Mouse (Mus musculus) cerebellum, adult 2 months (tissue): ENCODE data around the gene D430041D05Rik. TPM values are rescaled to one million over a fixed set of nuclear protein-coding genes. Genes with fewer than 3 reads are reported as not detected.
"Not testable (repeated sequence)": the region's sequence is repeated elsewhere in the genome, so short reads cannot be mapped to it uniquely, and the experiment has no call there.

Experiments
- DNase-seq, 2 experiments: peaks; one replicate each; pipeline ENCODE4 v3.0.0; 2021
- H3K27ac ChIP-seq: fragments of 200-500 bp; 2 replicates; pipeline ENCODE4 v1.5.1; 2012; ENCODE audit warnings: low read length, control low read depth, inconsistent platforms; ENCODE audit not compliant: insufficient read depth
- H3K27me3 ChIP-seq: fragments of 200-500 bp; 2 replicates; pipeline ENCODE4 v1.6.1; 2012; ENCODE audit warnings: inconsistent platforms, mild to moderate bottlenecking, low read length, moderate library complexity; ENCODE audit not compliant: control insufficient read depth, insufficient read depth
- H3K4me1 ChIP-seq: fragments of 200-500 bp; 2 replicates; pipeline ENCODE4 v1.6.1; 2011; ENCODE audit warnings: low read length; ENCODE audit not compliant: control insufficient read depth, insufficient read depth
- H3K4me3 ChIP-seq: fragments of 200-500 bp; replicated peaks from 2 replicates; pipeline ENCODE3; 2011; ENCODE audit warnings: mild to moderate bottlenecking, low read depth, low read length, control low read depth; ENCODE audit not compliant: insufficient read depth
- CTCF ChIP-seq: fragments of 200-500 bp; IDR thresholded peaks from 2 replicates; pipeline ENCODE4 v1.5.1; 2011; ENCODE audit warnings: low read depth, mild to moderate bottlenecking, control low read depth, low read length, moderate library complexity, borderline replicate concordance; ENCODE audit not compliant: insufficient read depth
- POLR2A ChIP-seq: fragments of 200-500 bp; IDR thresholded peaks from 2 replicates; pipeline ENCODE4 v1.6.1; 2011; ENCODE audit warnings: low read length, control low read depth, borderline replicate concordance; ENCODE audit not compliant: insufficient read depth
- WGBS: fragments of 180-500 bp; shearing (Covaris S2); methylation state at CpG from one replicate; pipeline ENCODE4 v1.1.7; 2018; 5-methylcytosine and 5-hydroxymethylcytosine counted together
- polyA plus RNA-seq: library from polyadenylated mRNA; depleted of rRNA; stranded (reverse); fragments of >200 nt; gene quantifications from 2 replicates; pipeline ENCODE4 v1.2.3, GENCODE M21; 2012

D430041D05Rik gene
- polyA plus RNA-seq, 1 experiment: 33.5 TPM

DNA sequence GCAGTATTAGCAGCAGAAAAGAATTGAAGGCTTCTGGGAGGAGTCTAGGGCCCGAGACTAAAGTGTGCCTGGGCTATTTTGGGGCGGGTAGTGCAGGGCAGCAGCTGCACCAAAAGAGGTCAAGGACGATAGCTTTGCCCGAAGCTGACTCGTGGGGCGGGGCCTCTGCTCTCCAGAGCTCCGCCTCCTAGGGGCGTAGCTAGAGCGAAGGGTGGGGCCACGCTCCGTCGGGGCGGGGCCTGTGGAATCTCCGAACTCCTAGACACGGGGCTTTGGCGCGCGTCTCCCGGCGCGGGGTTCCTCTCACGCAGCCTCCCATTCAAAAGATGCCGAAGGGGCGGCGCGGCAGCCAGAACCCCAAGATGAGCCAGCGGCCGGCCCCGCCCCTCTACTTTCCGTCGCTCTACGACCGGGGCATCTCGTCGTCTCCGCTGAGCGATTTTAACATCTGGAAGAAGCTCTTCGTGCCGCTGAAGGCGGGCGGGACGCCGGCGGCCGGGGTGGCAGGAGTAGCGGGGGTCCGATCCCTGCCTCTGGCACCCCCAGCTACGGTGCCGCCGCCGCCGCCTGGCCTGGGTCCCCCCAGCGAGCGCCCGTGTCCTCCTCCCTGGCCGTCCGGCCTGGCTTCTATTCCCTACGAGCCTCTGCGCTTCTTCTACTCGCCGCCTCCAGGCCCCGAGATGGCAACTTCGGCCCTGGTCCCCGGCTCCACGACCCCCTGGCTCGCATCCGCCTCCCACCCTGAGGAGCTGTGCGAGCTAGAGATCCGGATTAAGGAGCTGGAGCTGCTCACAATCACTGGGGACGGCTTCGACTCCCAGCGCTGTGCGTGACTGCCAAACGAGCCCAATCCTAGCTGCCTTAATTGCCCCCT lies 288.1 kb downstream of the D430041D05Rik start, which contains the start of gene A930018P22Rik:
TSS of gene A930018P22Rik (plus strand) at position 265 of the 874 bp plus-strand sequence.
- no peak for TF ChIP-seq CTCF
- no peak; the same call in 1 of the 2 replicates for TF ChIP-seq POLR2A
- peak within 1 kb of the TSS; percentile 34; the same call in 1 of the 2 replicates for H3K27ac ChIP-seq
- WGBS: under 1% methylated on average over 74 of the region's 74 CpGs
- H3K27me3 ChIP-seq: no peaks in the 10 kb centered on the region
- H3K4me1 ChIP-seq: no peaks in the 10 kb centered on the region; the same call in 1 of the 2 replicates
- peak; percentile 87 to 89 for DNase-seq
- peak within 1 kb of the TSS; percentile 74 for H3K4me3 ChIP-seq

DNA sequence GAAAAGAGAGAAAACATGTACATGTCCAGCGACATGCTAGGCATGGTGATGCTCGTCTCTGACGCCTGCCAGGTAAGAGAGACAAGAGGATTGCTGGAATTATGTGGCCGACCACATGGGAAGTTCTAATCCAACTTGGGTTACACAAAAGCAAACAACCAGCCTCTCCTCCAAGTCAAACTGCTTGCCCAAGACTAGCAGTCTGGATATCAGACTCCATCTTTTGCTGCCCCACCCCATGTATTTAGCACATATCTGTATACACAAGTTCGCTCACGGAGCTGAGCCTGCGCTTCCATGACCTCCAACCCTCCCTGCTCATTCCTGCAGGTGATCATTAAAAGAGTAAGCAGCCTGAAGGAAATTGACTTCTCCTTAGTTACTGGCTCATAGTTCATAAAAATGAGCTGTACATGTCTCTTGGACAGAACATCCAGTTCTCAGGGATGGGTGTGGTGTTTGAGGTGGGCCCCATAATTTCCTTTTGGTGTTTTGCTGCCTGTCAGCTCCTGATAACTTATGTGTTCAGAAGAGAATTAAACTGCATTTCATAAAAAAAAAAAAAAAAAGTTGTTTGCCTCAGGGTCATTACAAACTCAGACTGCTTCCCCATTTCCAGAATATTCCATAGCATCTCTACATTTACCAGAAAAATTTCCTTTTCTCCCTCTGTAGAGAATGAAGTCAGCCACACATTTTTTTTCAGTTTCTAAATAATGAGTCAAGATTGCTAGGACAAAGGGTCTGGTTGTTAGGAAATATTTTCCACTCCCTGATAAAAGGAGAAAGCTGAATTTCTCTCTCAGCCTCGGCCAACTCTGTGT lies 288.9 kb downstream of the D430041D05Rik start:
- Histone ChIP-seq H3K27ac (peak overlapping the region; percentile 34; the same call in 1 of the 2 replicates), H3K27me3 (no peaks in the 10 kb centered on the region), H3K4me1 (no peaks in the 10 kb centered on the region; the same call in 1 of the 2 replicates), H3K4me3 (peak overlapping the region; percentile 74)
- no peak for TF ChIP-seq POLR2A
- no peak for TF ChIP-seq CTCF
- 82% methylated on average over 8 of the region's 8 CpGs for WGBS
- no peak for DNase-seq

DNA sequence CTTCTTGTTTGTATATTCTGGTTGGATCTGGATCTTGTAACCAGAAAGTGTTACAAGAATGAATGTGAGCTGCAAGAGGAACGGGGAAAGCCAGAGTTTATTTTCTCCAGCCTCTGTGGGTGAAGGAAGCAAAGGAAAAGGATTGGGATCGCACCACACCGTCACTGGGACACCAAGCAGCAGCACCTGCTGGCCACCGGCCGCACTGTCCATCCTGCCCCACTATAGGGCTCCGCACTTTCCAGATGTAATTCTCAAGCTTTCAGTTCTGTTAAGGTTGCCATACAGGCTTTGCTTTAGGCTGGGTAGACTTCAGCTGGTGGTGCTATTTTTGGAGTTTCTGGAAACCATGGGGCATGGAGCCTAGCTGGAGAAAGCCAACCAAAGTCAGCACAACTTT lies 290.5 kb downstream of the D430041D05Rik start:
- no peaks in the 10 kb centered on the region for H3K27me3 ChIP-seq
- H3K27ac ChIP-seq: no peak overlapping the region
- no peak overlapping the region for H3K4me3 ChIP-seq
- no peaks in the 10 kb centered on the region; the same call in 1 of the 2 replicates for H3K4me1 ChIP-seq
- 65% methylated on average over 6 of the region's 6 CpGs for WGBS
- no peak for DNase-seq
- TF ChIP-seq CTCF (no peak), POLR2A (no peak)

DNA sequence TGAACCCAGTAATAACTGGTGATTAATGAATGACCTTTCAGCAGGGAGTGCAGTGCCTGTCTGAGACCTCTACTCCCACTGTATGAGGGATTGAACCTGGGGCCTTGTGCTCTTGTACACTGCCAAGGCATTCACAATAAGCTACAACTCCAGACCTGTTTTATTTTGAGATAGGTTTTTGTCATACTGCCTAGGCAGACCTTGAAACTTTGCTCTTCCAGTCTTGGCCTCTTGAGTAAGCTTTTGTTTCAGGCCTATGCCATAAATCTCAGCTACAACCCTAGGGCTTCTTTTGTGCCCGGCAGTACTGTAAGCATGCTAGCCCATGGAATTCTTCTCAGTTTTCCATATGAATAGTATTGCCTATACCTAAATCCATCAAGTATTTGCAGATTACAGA lies 291.7 kb downstream of the D430041D05Rik start:
- TF ChIP-seq POLR2A: no peak
- TF ChIP-seq CTCF: no peak
- no peak for DNase-seq
- Histone ChIP-seq H3K4me3 (no peak overlapping the region), H3K4me1 (no peaks in the 10 kb centered on the region; the same call in 1 of the 2 replicates), H3K27ac (no peak overlapping the region), H3K27me3 (no peaks in the 10 kb centered on the region)
- WGBS: 98% methylated on average over 1 of the region's 1 CpGs

DNA sequence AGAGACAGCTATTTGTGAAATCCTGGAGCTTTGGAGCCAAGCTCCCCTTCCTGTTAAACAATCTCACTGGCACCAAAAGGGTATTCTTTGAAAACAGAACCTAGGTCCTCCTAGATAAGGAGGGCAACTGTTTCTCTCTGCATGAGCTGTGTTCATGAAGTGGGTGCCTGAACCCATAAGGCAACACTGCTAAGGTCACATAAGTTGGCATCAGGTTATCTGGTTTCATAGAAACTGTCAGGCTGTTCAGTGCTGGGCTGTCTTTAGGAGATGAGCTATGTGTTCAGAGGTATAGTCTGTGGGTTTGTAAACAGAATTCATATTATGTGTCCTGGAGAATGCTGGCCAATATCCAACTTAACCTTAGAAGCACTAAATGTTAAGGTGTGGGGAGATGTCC lies 293.6 kb downstream of the D430041D05Rik start:
- H3K27ac ChIP-seq, DNase-seq, H3K4me1 ChIP-seq: not testable (repeated sequence)

DNA sequence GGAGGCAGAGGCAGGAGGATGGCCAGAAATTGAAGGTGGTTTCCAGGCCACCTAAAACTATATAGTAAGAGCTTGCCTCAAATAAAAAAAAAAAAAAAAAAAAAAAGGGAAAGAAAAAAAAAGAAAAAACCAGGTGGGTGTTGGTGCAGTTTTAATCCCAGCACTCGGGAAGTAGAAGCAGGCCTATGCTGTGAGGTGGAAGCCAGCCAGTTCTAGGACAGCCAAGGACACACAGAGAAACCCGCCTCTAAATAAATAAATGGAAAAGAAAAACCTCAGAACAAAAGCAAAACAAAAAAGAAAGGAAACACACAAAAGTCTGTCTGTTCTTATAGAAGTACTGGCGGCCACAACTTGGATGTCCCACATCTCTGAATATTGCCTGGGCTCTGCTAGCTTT lies 295.9 kb downstream of the D430041D05Rik start:
- no peak overlapping the region for H3K27ac ChIP-seq
- 78% methylated on average over 3 of the region's 3 CpGs for WGBS
- H3K27me3 ChIP-seq: no peaks in the 10 kb centered on the region
- H3K4me1 ChIP-seq: no peaks in the 10 kb centered on the region
- TF ChIP-seq POLR2A (no peak), CTCF (no peak)
- no peak for DNase-seq
- no peak overlapping the region for H3K4me3 ChIP-seq

More for the DNA sequence above, 293.6 kb downstream of the D430041D05Rik start:
- H3K4me3 ChIP-seq, H3K27me3 ChIP-seq: not testable (repeated sequence)

DNA sequence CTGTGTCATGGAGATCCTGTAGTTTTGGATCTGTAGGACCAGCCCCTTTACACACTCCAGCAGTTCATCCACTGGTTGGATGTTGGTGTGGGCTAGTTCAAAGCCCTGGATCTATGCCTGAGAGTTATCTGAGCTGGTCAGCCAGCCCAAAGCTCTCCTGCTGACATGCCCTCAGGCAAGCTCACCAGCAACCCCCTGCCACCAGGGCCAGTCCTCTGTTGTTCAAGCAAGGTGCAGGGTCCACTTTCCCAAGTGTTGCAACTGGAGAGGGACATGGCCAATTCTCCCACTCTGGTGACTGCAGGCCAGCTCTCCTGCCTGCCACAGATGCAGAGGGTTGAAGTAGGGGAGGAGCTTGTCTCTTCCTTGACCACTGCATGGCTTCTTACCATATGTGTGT lies 297.2 kb downstream of the D430041D05Rik start:
- not testable (repeated sequence) for H3K27ac ChIP-seq, H3K27me3 ChIP-seq, H3K4me3 ChIP-seq, DNase-seq, H3K4me1 ChIP-seq

DNA sequence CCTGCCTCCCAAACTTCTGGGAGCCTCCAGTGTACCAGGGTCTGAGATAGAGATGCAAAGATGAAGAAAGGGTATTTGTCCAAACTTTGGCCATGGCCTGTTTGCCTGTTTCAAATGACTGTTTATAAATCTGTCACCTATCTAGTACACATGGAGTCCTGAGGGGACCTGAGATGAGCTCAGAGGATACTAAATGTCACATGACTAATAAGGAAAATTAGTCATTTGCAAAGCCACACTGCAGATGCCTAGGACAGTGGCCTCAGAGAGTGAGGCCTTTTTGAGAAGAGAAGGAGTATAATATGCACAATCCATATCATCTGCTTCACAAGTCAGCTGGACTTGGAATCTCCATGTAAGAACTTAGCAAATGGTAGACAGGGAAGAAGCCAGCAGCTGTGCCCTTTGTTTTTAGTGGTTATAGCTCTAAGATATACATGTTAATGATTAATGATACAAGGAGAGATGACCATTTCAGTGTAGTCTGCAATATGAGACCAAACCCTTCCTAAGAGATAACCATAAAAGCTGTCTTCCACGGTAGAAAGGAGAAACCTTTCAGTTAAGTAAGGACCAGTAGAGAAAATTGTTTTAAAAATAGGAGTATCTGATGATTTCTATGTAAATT lies 299.5 kb downstream of the D430041D05Rik start:
- no CpG with 5 or more reads among the region's 1 CpGs for WGBS
- not testable (repeated sequence) for H3K4me1 ChIP-seq, H3K4me3 ChIP-seq, H3K27ac ChIP-seq, H3K27me3 ChIP-seq, DNase-seq
